ENCODE assay signal across 24 mouse cellular contexts in the genomic region with DNA sequence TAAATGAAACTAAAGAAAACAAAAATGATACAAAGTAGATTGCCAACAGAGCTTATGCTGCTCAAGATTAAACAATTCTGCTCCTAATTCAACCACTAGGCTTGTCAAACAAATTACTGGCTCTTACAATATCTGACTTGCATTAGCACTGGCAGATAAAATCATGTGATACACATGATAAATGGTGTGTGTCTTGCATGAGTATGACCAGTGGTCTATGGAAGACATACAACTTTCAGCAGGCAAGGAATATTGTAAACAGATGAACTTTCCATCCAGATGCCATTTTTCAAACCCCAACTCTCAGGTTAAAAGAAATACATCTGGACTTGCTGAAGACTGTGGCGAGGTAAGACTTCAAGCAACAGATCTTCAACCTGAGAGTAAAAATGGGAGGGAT.
DNase-seq lines count a peak whose midpoint lies in the region; ATAC-seq lines count a peak whose summit lies in the region.
"Had no signal": no experiment of that assay in that cellular context is flagged by ENCODE, and none has a peak within 500 bp of the region (broad histone marks: within the 10 kb centered on the region; RNA-seq: fewer than 3 reads in every experiment).

No protein-coding gene starts in this region.

- H3K27me3 ChIP-seq in intestine, embryonic 14.5 days (replicated peaks; ENCODE audit: control insufficient read depth, insufficient read depth, low read length): no peaks in the 10 kb centered on the region
- H3K27me3 ChIP-seq in intestine, embryonic 15.5 days (replicated peaks): no peaks in the 10 kb centered on the region
- no peaks in the 10 kb centered on the region for H3K27me3 ChIP-seq in embryonic facial prominence, embryonic 12.5 days
- H3K27me3 ChIP-seq in limb, embryonic 12.5 days: no peaks in the 10 kb centered on the region
- H3K27me3 ChIP-seq: forebrain, embryonic 12.5 days; heart, embryonic 15.5 days; hindbrain, embryonic 13.5 days had no signal

- WGBS in intestine, embryonic 14.5 days: 56% methylated on average over 1 of the region's 1 CpGs
- 57% methylated on average over 1 of the region's 1 CpGs for WGBS in intestine, embryonic 15.5 days
- WGBS in embryonic facial prominence, embryonic 12.5 days: 41% methylated on average over 1 of the region's 1 CpGs
- WGBS in limb, embryonic 12.5 days: 62% methylated on average over 1 of the region's 1 CpGs

- no peaks in the 10 kb centered on the region for H3K36me3 ChIP-seq in intestine, embryonic 14.5 days (ENCODE audit: control insufficient read depth, insufficient read depth, low read length)
- H3K36me3 ChIP-seq in intestine, embryonic 15.5 days: no peaks in the 10 kb centered on the region
- H3K36me3 ChIP-seq in embryonic facial prominence, embryonic 12.5 days: no peaks in the 10 kb centered on the region
- no peaks in the 10 kb centered on the region for H3K36me3 ChIP-seq in limb, embryonic 12.5 days
- H3K36me3 ChIP-seq: embryonic facial prominence, embryonic 13.5 days; forebrain, embryonic 12.5 days; G1E; heart, embryonic 15.5 days; hindbrain, embryonic 13.5 days had no signal

- no peak overlapping the region for H3K4me2 ChIP-seq in intestine, embryonic 14.5 days (ENCODE audit: low read length)
- no peak overlapping the region for H3K4me2 ChIP-seq in intestine, embryonic 15.5 days (replicated peaks)
- H3K4me2 ChIP-seq in embryonic facial prominence, embryonic 12.5 days (replicated peaks): no peak overlapping the region
- no peak overlapping the region for H3K4me2 ChIP-seq in limb, embryonic 12.5 days
- H3K4me2 ChIP-seq: embryonic facial prominence, embryonic 13.5 days; forebrain, embryonic 12.5 days; heart, embryonic 11.5 days; heart, embryonic 15.5 days; hindbrain, embryonic 13.5 days had no signal

- DNase-seq in intestine, embryonic 14.5 days (ENCODE audit: low spot score): no peak
- no peak for DNase-seq in urinary bladder, postnatal 36 days (ENCODE audit: low spot score in 2 of 2)
- DNase-seq in T-cell, adult 2 months (ENCODE audit: low spot score): no peak
- DNase-seq: adrenal gland, postnatal 14 days; cerebellum, adult 18-20 months; cerebellum, adult 9-11 months; cerebellum, postnatal 36 days; gastrocnemius, postnatal 14 days; heart, adult 2 months; heart, postnatal 14 days had no signal

- H3K27ac ChIP-seq in intestine, embryonic 14.5 days (ENCODE audit: low read depth): no peak overlapping the region
- no peak overlapping the region for H3K27ac ChIP-seq in intestine, embryonic 15.5 days
- H3K27ac ChIP-seq in embryonic facial prominence, embryonic 12.5 days: 0 out of 2 replicates have a peak overlapping the region, but pooled peaks have one; percentile 2
- H3K27ac ChIP-seq in limb, embryonic 12.5 days: peak overlapping the region; percentile 29; the same call in 1 of the 2 replicates
- H3K27ac ChIP-seq: embryonic facial prominence, embryonic 13.5 days; forebrain, embryonic 12.5 days; heart, adult 2 months; heart, embryonic 15.5 days; hindbrain, embryonic 13.5 days; hindbrain, postnatal 0 days had no signal

- no peak overlapping the region for H3K4me3 ChIP-seq in intestine, embryonic 14.5 days (ENCODE audit: low read depth, low read length)
- no peak overlapping the region for H3K4me3 ChIP-seq in intestine, embryonic 15.5 days (replicated peaks)
- no peak overlapping the region for H3K4me3 ChIP-seq in embryonic facial prominence, embryonic 12.5 days
- no peak overlapping the region for H3K4me3 ChIP-seq in limb, embryonic 12.5 days (replicated peaks)
- H3K4me3 ChIP-seq: embryonic facial prominence, embryonic 13.5 days; forebrain, embryonic 12.5 days; heart, adult 2 months; heart, embryonic 15.5 days; hindbrain, embryonic 13.5 days had no signal

- H3K4me1 ChIP-seq in intestine, embryonic 14.5 days (replicated peaks; ENCODE audit: control insufficient read depth, insufficient read depth, low read length): no peaks in the 10 kb centered on the region
- no peaks in the 10 kb centered on the region for H3K4me1 ChIP-seq in intestine, embryonic 15.5 days (replicated peaks)
- H3K4me1 ChIP-seq in embryonic facial prominence, embryonic 12.5 days: 0 out of 2 replicates have a peak, but pooled peaks cover 3% of the 10 kb centered on the region
- peaks cover 14% of the 10 kb centered on the region; the same call in 1 of the 2 replicates for H3K4me1 ChIP-seq in limb, embryonic 12.5 days (replicated peaks)
- H3K4me1 ChIP-seq: forebrain, embryonic 12.5 days; heart, embryonic 15.5 days; hindbrain, embryonic 13.5 days had no signal

- no peaks in the 10 kb centered on the region for H3K9me3 ChIP-seq in intestine, embryonic 14.5 days (ENCODE audit: control insufficient read depth, low read length)
- no peaks in the 10 kb centered on the region for H3K9me3 ChIP-seq in intestine, embryonic 15.5 days
- no peaks in the 10 kb centered on the region for H3K9me3 ChIP-seq in embryonic facial prominence, embryonic 12.5 days
- H3K9me3 ChIP-seq in limb, embryonic 12.5 days: no peaks in the 10 kb centered on the region
- H3K9me3 ChIP-seq: embryonic facial prominence, embryonic 13.5 days; forebrain, embryonic 12.5 days; G1E; heart, embryonic 15.5 days; hindbrain, embryonic 13.5 days had no signal

- ATAC-seq in intestine, embryonic 14.5 days (replicated peaks; ENCODE audit: low FRiP score, low TSS enrichment, low read depth): peak; percentile 64; the same call in 1 of the 2 replicates
- ATAC-seq in intestine, embryonic 15.5 days: no peak
- 0 out of 2 replicates have a peak, but pooled peaks have one; percentile 39 for ATAC-seq in embryonic facial prominence, embryonic 12.5 days (ENCODE audit: insufficient number of reproducible peaks, insufficient read depth, low FRiP score, low TSS enrichment)
- no peak for ATAC-seq in limb, embryonic 12.5 days (ENCODE audit: insufficient number of reproducible peaks, insufficient read depth, low FRiP score, low TSS enrichment, low read depth)
- ATAC-seq: activated CD4-positive, CD25-positive, alpha-beta regulatory T cell, adult 4 months; CD4-positive, CD25-positive, alpha-beta regulatory T cell, adult 4 months; forebrain, embryonic 16.5 days; hindbrain, postnatal 0 days; intestine, embryonic 16.5 days had no signal

- H3K9ac ChIP-seq in intestine, embryonic 14.5 days (ENCODE audit: low read length): no peak overlapping the region
- no peak overlapping the region for H3K9ac ChIP-seq in intestine, embryonic 15.5 days
- H3K9ac ChIP-seq in embryonic facial prominence, embryonic 12.5 days: no peak overlapping the region
- H3K9ac ChIP-seq in limb, embryonic 12.5 days (replicated peaks): no peak overlapping the region
- H3K9ac ChIP-seq: embryonic facial prominence, embryonic 13.5 days; forebrain, embryonic 12.5 days; heart, embryonic 15.5 days; hindbrain, embryonic 13.5 days had no signal

Comparison
In these comparisons a context has a peak if more than half of its experiments do, and no peak if none do; other contexts are left out.
1. ATAC-seq: peak in intestine, embryonic 14.5 days (single experiment) and embryonic facial prominence, embryonic 12.5 days (single experiment); none in intestine, embryonic 15.5 days (single experiment) and limb, embryonic 12.5 days (single experiment).
2. H3K27ac ChIP-seq: peak in embryonic facial prominence, embryonic 12.5 days (single experiment) and limb, embryonic 12.5 days (single experiment); none in intestine, embryonic 14.5 days (single experiment) and intestine, embryonic 15.5 days (single experiment).